Mouse (Mus musculus): ENCODE measurements at regions not wholly inside any gene's neighbourhood (a gene's known extent, or its start where the extent isn't known, plus 50 kb on each side); places are given as distances from the start of the nearest gene placed in this dataset.

- peak; percentile 76 for DNase-seq
Measured at GRCm38 (mm10) chr9:66646226-66646625, 53.3 kb upstream of the Usp3 start.

DNA sequence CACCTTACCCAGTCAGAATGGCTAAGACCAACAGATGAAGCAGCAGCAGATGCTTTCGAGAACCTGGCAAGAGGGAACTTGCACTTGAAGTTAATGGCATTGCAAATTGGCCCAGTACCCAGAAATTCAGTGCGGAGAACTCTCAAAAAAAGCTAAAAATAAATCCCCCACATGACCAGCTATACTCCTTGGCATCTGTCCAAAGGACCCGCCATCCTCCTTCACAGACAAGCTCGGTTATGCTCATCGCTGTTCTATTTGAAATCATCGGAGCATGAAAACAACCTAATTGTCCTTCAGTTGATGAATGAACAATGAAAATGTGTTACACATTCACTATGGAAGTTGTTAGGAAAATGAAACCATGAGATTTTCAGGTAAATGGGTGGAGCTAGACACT, 58.4 kb upstream of the Usp3 start:
- DNase-seq = no peak

DNA sequence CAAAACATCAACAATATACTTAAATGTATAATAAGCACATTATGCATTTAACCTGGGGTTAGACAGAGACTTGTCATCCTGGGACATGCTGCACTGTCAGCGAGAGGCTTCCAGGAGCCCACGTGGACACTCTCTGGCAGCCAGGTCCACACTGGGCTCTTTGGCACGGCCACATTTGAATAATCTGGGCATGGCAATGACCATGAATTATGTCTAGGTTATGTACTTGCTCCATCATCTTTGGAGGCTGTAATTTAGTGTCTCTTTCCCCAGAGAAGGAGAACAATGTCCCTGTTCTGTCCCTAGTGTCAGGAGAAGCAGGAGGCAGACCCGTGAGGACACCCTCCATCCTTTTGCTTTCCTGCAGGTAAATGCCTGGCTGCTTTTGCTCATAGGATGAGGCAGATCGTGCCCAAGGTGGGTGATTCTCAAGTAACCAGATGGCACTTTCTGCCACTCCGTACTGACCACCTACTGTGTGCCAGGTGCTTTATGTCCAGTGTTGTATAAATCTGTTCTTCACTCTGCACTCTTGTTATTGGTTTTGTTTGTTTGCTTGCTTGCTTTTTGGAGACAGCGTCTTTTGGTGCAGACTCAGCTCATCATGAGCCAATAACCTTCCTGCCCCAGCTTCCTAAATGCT, 56.2 kb upstream of the Car12 start:
- no peak for DNase-seq

DNA sequence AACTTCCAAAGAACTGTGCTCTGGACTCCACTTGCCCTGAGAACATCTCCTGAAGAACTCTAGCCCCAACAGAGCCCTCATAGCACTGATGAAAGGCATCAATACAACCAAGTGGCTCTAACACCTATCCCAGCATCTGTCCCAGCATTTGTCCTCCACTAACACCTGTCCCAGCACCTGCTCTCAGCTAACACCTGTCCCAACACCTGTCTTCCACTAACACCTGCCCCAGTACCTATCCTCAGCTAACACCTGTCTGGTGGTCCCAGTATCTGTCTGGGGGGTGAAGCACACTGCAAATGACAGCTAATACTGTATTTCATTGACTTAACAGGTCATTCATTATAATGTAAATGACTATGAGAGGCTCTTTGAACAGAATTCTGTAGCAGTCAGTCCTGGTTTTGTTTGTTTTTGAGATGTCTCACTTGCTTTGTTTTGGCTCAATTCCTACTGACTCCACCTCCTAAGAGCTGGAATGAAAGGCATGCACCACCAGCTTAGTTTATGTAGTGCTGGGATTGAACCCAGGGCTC, 54.7 kb upstream of the Car12 start:
- no peak for DNase-seq

DNA sequence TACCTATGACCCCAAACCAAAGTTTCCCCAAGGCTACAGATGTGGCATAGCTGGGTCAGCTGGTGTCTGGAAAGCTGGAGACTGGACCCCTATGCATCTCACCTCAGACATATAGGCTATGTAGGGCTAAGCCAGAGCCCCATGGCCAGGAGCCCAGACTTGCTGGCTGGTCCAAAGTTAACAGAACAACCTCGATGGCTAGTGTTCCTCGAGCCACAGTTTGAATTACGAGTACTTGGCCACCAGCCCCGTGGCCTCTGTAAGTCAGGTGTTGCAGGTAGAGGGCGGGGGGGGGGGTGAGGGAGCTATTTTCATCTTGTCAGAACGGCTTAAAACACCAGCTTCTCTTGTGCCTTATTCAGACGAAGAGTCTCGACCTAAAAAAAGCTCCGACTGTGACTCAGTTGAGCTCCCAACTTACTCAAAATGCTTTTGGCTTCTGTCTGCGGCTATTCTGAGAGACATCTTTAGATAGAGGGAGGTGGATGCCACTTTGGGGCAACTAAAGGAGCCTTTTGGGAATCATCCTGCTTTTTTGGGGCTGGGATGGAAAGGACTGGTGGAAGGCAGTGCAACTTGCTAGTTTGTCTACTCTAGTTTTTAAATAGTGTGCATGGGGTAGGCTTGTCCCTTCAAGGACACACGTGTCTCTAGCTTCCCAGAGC, 53.6 kb upstream of the Car12 start:
- no peak for DNase-seq

DNA sequence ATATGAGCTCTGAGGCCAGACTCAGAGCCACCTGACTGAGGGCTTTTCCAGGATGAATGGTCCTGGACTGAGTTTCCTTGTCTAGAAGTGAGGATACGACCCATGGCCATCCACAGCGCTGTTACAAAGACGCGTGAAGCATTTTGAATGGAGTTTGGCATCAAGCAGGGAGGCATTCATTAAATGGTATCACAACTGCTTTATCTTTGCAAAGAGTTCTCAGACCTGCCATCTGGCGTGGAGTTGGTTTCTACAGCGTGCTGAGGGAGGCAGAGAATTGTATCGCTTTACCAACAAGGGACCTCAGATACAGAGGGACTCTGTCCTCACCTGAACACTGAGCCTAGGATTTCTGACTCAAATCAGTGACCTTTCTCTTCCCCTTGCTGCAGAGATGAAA, 51.9 kb upstream of the Car12 start:
- DNase-seq = no peak

DNA sequence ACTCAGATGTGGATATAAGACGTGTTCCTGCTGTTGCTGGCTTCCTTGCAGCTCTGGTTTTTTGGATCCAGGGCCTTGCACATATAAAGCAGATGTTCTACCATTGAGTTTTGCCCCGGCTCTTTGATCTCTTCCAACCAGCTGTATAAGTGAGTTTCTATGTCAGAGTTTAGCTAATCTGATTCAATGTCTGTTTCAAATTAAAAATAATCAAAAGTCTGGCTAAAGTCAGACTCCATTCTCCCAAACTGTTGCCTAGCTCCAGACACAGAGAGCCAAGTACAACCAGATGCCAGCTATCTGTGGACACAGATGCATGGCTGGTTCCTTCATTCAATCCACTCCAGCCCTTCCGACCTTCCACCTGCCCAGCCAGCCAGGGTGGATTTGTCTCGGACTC, 51.0 kb upstream of the Car12 start:
- no peak for DNase-seq
